Mouse (Mus musculus) stomach, postnatal 0 days (tissue): ENCODE measurements around the gene Mical3.

ENCODE experiments used
- CTCF ChIP-seq: IDR thresholded peaks from 2 replicates; pipeline ENCODE4 v1.5.1; 2016; ENCODE audit warnings: antibody characterized with exemption, low read depth, mild to moderate bottlenecking, moderate library complexity
- EP300 ChIP-seq: optimal IDR thresholded peaks from 2 replicates; pipeline ENCODE3; 2016; ENCODE audit warnings: antibody characterized with exemption

DNA sequence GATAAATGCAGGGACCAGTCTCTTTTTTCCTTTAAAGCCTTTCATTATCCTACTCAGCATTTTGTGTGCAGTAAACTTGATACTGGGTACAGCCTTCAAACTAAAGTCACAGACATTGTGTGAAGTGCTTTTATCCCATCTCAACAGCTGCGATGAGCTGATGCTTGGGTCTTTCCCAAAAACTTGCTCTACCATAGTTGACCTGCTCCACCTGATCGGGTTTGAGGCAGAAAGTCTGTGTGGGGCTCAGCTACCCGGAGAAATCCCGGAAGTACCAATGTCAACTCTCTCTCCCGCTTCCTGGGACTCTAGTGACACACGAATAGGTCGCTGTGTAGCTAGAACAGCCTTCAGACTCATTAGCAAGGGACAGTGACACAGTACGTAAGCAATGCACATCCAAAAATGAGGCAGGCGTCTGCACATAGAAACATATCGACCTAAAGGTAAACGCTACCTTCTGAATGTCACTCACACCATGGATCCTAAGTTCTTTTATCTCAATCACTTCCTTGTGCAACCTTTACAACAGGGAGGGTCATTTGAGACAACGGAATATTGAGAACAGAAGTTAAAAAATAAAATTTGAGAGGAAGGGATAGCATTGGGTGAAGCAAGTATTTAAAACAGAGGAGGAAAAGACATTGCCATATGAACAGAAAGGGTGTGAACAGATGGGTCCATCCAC is 191.9 kb downstream of the Mical3 start:
- TF ChIP-seq CTCF (no peak), EP300 (no peak)
